7 mouse cellular contexts compared by ENCODE assay signal in genomic region chr2:154552424-154552907, GRCm38 (mm10). TPM values are rescaled to one million over a fixed set of nuclear protein-coding genes. Genes with fewer than 3 reads are reported as not detected.
DNase-seq lines count a peak whose midpoint lies in the region; ATAC-seq and TF ChIP-seq lines count a peak whose summit lies in the region.

No protein-coding gene starts in this region.

- H3K4me2 ChIP-seq in hindbrain, postnatal 0 days (ENCODE audit: low read depth, low read length), result peak overlapping the region; percentile 33; the same call in 1 of the 2 replicates
- peak overlapping the region; percentile 10; the same call in 1 of the 2 replicates for H3K4me2 ChIP-seq in midbrain, embryonic 12.5 days (replicated peaks)

- no peak overlapping the region for H3K27ac ChIP-seq in cortical plate, adult 2 months (ENCODE audit: insufficient read depth, low read length)
- H3K27ac ChIP-seq in hindbrain, postnatal 0 days, result peak overlapping the region; percentile 67
- H3K27ac ChIP-seq in limb, embryonic 10.5 days, result peak overlapping the region; percentile 75
- H3K27ac ChIP-seq in midbrain, embryonic 12.5 days (replicated peaks), result peak overlapping the region; percentile 44; the same call in 1 of the 2 replicates
- no peak overlapping the region for H3K27ac ChIP-seq in small intestine, adult 2 months (ENCODE audit: insufficient read depth, low read depth, low read length)

- no peaks in the 10 kb centered on the region for H3K36me3 ChIP-seq in hindbrain, postnatal 0 days (ENCODE audit: insufficient read depth, low read length)
- no peaks in the 10 kb centered on the region for H3K36me3 ChIP-seq in limb, embryonic 10.5 days
- no peaks in the 10 kb centered on the region for H3K36me3 ChIP-seq in midbrain, embryonic 12.5 days
- no peaks in the 10 kb centered on the region for H3K36me3 ChIP-seq in small intestine, adult 2 months (ENCODE audit: control insufficient read depth, insufficient read depth, low read length)

- H3K4me3 ChIP-seq in cortical plate, adult 2 months (ENCODE audit: insufficient read depth, low read length), result no peak overlapping the region
- H3K4me3 ChIP-seq in hindbrain, postnatal 0 days (ENCODE audit: low read length), result 0 out of 2 replicates have a peak overlapping the region, but pooled peaks have one; percentile 1
- H3K4me3 ChIP-seq in limb, embryonic 10.5 days, result peak overlapping the region; percentile 40
- no peak overlapping the region for H3K4me3 ChIP-seq in midbrain, embryonic 12.5 days
- peak overlapping the region; percentile 34 for H3K4me3 ChIP-seq in small intestine, adult 2 months (ENCODE audit: low read depth, low read length)

- H3K9me3 ChIP-seq in hindbrain, postnatal 0 days (ENCODE audit: low read length), result no peaks in the 10 kb centered on the region
- H3K9me3 ChIP-seq in limb, embryonic 10.5 days (replicated peaks), result no peaks in the 10 kb centered on the region
- H3K9me3 ChIP-seq in midbrain, embryonic 12.5 days, result no peaks in the 10 kb centered on the region

- WGBS in hindbrain, postnatal 0 days, result 19% methylated on average over 27 of the region's 27 CpGs
- WGBS in limb, embryonic 10.5 days, result 27% methylated on average over 27 of the region's 27 CpGs
- WGBS in midbrain, embryonic 12.5 days, result 30% methylated on average over 27 of the region's 27 CpGs
- 6% methylated on average over 27 of the region's 27 CpGs for WGBS in small intestine, adult 2 months

- peak; percentile 86 for ATAC-seq in hindbrain, postnatal 0 days
- ATAC-seq in midbrain, embryonic 12.5 days (ENCODE audit: low FRiP score, low read depth), result peak; percentile 2; the same call in 1 of the 2 replicates

- peaks cover 3% of the 10 kb centered on the region for H3K4me1 ChIP-seq in cortical plate, adult 2 months (ENCODE audit: control insufficient read depth, insufficient read depth, low read length)
- H3K4me1 ChIP-seq in hindbrain, postnatal 0 days (ENCODE audit: insufficient read depth, low read length), result peaks cover 26% of the 10 kb centered on the region
- peaks cover 37% of the 10 kb centered on the region for H3K4me1 ChIP-seq in limb, embryonic 10.5 days
- peaks cover 41% of the 10 kb centered on the region for H3K4me1 ChIP-seq in midbrain, embryonic 12.5 days
- H3K4me1 ChIP-seq in small intestine, adult 2 months (ENCODE audit: control insufficient read depth, insufficient read depth, insufficient read length, low read length), result peaks cover 20% of the 10 kb centered on the region

- TF ChIP-seq POLR2A in cortical plate, adult 2 months (IDR thresholded peaks at IDR 0.05; ENCODE audit: extremely low read depth, insufficient read depth, low read length), result no peak
- TF ChIP-seq POLR2A in small intestine, adult 2 months (IDR thresholded peaks at IDR 0.05; ENCODE audit: low read depth, low read length), result no peak

- TF ChIP-seq CTCF in cortical plate, adult 2 months (IDR thresholded peaks at IDR 0.05; ENCODE audit: extremely low read depth, insufficient read depth, low read length), result peak; percentile 44
- peak; percentile 80 for TF ChIP-seq CTCF in hindbrain, postnatal 0 days (IDR thresholded peaks at IDR 0.05; ENCODE audit: low read depth)
- TF ChIP-seq CTCF in small intestine, adult 2 months (IDR thresholded peaks at IDR 0.05; ENCODE audit: extremely low read depth, insufficient read length, insufficient replicate concordance, low read depth, low read length), result peak; percentile 46; the same call in 1 of the 2 replicates

- no peak overlapping the region for H3K9ac ChIP-seq in hindbrain, postnatal 0 days (replicated peaks; ENCODE audit: low read length)
- no peak overlapping the region for H3K9ac ChIP-seq in midbrain, embryonic 12.5 days (replicated peaks)

- DNase-seq in adrenal gland, adult 18-20 months (ENCODE audit: low spot score in 2 of 2), result peak; percentile 64 to 65
- peak; percentile 76 for DNase-seq in gastrocnemius, postnatal 10 days
- DNase-seq in hindbrain, postnatal 0 days (ENCODE audit: low spot score), result peak; percentile 91
- peak; percentile 74 for DNase-seq in limb, embryonic 10.5 days (ENCODE audit: low spot score)

- H3K27me3 ChIP-seq in hindbrain, postnatal 0 days (ENCODE audit: insufficient read depth, low read length), result no peaks in the 10 kb centered on the region
- peaks cover 63% of the 10 kb centered on the region for H3K27me3 ChIP-seq in limb, embryonic 10.5 days (ENCODE audit: low read depth, poor library complexity, severe bottlenecking)
- H3K27me3 ChIP-seq in midbrain, embryonic 12.5 days, result peaks cover 44% of the 10 kb centered on the region
- H3K27me3 ChIP-seq in small intestine, adult 2 months (ENCODE audit: control insufficient read depth, insufficient read depth, low read length), result peaks cover 15% of the 10 kb centered on the region; the same call in 1 of the 2 replicates

RNA-seq across cellular contexts. Expression of gene Actl10, which starts 0.9 kb away (rescaled TPM):
- under 1 TPM in 1 of 2 experiments, not detected in 1; 0.19 TPM for total RNA-seq in adrenal gland, adult 18-20 months (2021)
- not detected in 2 replicates for polyA plus RNA-seq in cortical plate, adult 2 months (2012; rRNA removed)
- total RNA-seq in gastrocnemius, postnatal 10 days (2021), result not detected
- 0.52 TPM in 1 of 2 replicates, not detected in the other for total RNA-seq in hindbrain, postnatal 0 days (2014; rRNA removed)
- polyA plus RNA-seq in hindbrain, postnatal 0 days (2015; fragmentation: Nextera tagmentation; extraction: Ambion mirVana), result 0.23 TPM in 1 of 2 replicates, not detected in the other
- polyA plus RNA-seq in limb, embryonic 10.5 days (2016; fragmentation: Nextera tagmentation; extraction: Ambion mirVana), result 0.16 and 0.28 TPM in 2 replicates
- polyA plus RNA-seq in midbrain, embryonic 12.5 days (2016; fragmentation: Nextera tagmentation; extraction: Ambion mirVana), result 0.60 and 1.1 TPM in 2 replicates
- not detected in 2 replicates for polyA plus RNA-seq in small intestine, adult 2 months (2012; rRNA removed)

RNA-seq across cellular contexts. Expression of gene 1700003F12Rik, which starts 5.6 kb away (rescaled TPM):
- total RNA-seq in adrenal gland, adult 18-20 months (2021), result under 1 TPM in 1 of 2 experiments, not detected in 1; 0.46 TPM
- 0.94 and 1.0 TPM in 2 replicates for polyA plus RNA-seq in cortical plate, adult 2 months (2012; rRNA removed)
- under 1 TPM in 1 of 2 experiments, not detected in 1; 0.81 TPM for total RNA-seq in gastrocnemius, postnatal 10 days (2021)
- 0.90 and 1.9 TPM in 2 replicates for total RNA-seq in hindbrain, postnatal 0 days (2014; rRNA removed)
- 3.9 and 4.0 TPM in 2 replicates for polyA plus RNA-seq in hindbrain, postnatal 0 days (2015; fragmentation: Nextera tagmentation; extraction: Ambion mirVana)
- 1.1 and 1.6 TPM in 2 replicates for polyA plus RNA-seq in limb, embryonic 10.5 days (2016; fragmentation: Nextera tagmentation; extraction: Ambion mirVana)
- 2.2 and 3.3 TPM in 2 replicates for polyA plus RNA-seq in midbrain, embryonic 12.5 days (2016; fragmentation: Nextera tagmentation; extraction: Ambion mirVana)
- polyA plus RNA-seq in small intestine, adult 2 months (2012; rRNA removed), result 0.32 and 0.47 TPM in 2 replicates

RNA-seq across cellular contexts. Expression of gene Necab3, which starts 6.2 kb away (rescaled TPM):
- 1 to 10 TPM in 1 of 2 experiments, under 1 TPM in 1; 0.86 to 1.6 TPM for total RNA-seq in adrenal gland, adult 18-20 months (2021)
- 122 and 131 TPM in 2 replicates for polyA plus RNA-seq in cortical plate, adult 2 months (2012; rRNA removed)
- under 1 TPM; 0.73 to 0.79 TPM for total RNA-seq in gastrocnemius, postnatal 10 days (2021)
- total RNA-seq in hindbrain, postnatal 0 days (2014; rRNA removed), result 35.1 and 52.2 TPM in 2 replicates
- 22.9 and 27.0 TPM in 2 replicates for polyA plus RNA-seq in hindbrain, postnatal 0 days (2015; fragmentation: Nextera tagmentation; extraction: Ambion mirVana)
- 2.0 and 2.1 TPM in 2 replicates for polyA plus RNA-seq in limb, embryonic 10.5 days (2016; fragmentation: Nextera tagmentation; extraction: Ambion mirVana)
- polyA plus RNA-seq in midbrain, embryonic 12.5 days (2016; fragmentation: Nextera tagmentation; extraction: Ambion mirVana), result 11.9 and 12.3 TPM in 2 replicates
- 0.24 TPM in 1 of 2 replicates, not detected in the other for polyA plus RNA-seq in small intestine, adult 2 months (2012; rRNA removed)

RNA-seq across cellular contexts. Expression of gene E2f1, which starts 17.2 kb away (rescaled TPM):
- total RNA-seq in adrenal gland, adult 18-20 months (2021), result 1 to 10 TPM; 7.5 to 8.9 TPM
- 14.2 and 15.2 TPM in 2 replicates for polyA plus RNA-seq in cortical plate, adult 2 months (2012; rRNA removed)
- 1 to 10 TPM; 6.3 to 8.7 TPM for total RNA-seq in gastrocnemius, postnatal 10 days (2021)
- total RNA-seq in hindbrain, postnatal 0 days (2014; rRNA removed), result 6.3 and 6.7 TPM in 2 replicates
- 8.4 and 8.7 TPM in 2 replicates for polyA plus RNA-seq in hindbrain, postnatal 0 days (2015; fragmentation: Nextera tagmentation; extraction: Ambion mirVana)
- 25.4 and 27.3 TPM in 2 replicates for polyA plus RNA-seq in limb, embryonic 10.5 days (2016; fragmentation: Nextera tagmentation; extraction: Ambion mirVana)
- polyA plus RNA-seq in midbrain, embryonic 12.5 days (2016; fragmentation: Nextera tagmentation; extraction: Ambion mirVana), result 36.0 and 41.1 TPM in 2 replicates
- polyA plus RNA-seq in small intestine, adult 2 months (2012; rRNA removed), result 7.1 and 14.5 TPM in 2 replicates

RNA-seq across cellular contexts. Expression of gene Pxmp4, which starts 51.0 kb away (rescaled TPM):
- total RNA-seq in adrenal gland, adult 18-20 months (2021), result 10 to 100 TPM; 30.1 to 33.9 TPM
- 20.9 and 21.5 TPM in 2 replicates for polyA plus RNA-seq in cortical plate, adult 2 months (2012; rRNA removed)
- total RNA-seq in gastrocnemius, postnatal 10 days (2021), result 10 to 100 TPM; 15.1 to 16.1 TPM
- total RNA-seq in hindbrain, postnatal 0 days (2014; rRNA removed), result 24.8 and 31.1 TPM in 2 replicates
- 21.9 and 24.1 TPM in 2 replicates for polyA plus RNA-seq in hindbrain, postnatal 0 days (2015; fragmentation: Nextera tagmentation; extraction: Ambion mirVana)
- polyA plus RNA-seq in limb, embryonic 10.5 days (2016; fragmentation: Nextera tagmentation; extraction: Ambion mirVana), result 11.4 and 14.5 TPM in 2 replicates
- 9.4 and 13.8 TPM in 2 replicates for polyA plus RNA-seq in midbrain, embryonic 12.5 days (2016; fragmentation: Nextera tagmentation; extraction: Ambion mirVana)
- polyA plus RNA-seq in small intestine, adult 2 months (2012; rRNA removed), result 21.4 and 28.8 TPM in 2 replicates

Comparison
In these comparisons a context has a peak if more than half of its experiments do, and no peak if none do; other contexts are left out.
1. H3K27ac ChIP-seq: peak in hindbrain, postnatal 0 days (single experiment), limb, embryonic 10.5 days (single experiment) and midbrain, embryonic 12.5 days (single experiment); none in cortical plate, adult 2 months (single experiment) and small intestine, adult 2 months (single experiment).
2. H3K4me3 ChIP-seq: peak in hindbrain, postnatal 0 days (single experiment), limb, embryonic 10.5 days (single experiment) and small intestine, adult 2 months (single experiment); none in cortical plate, adult 2 months (single experiment) and midbrain, embryonic 12.5 days (single experiment).
3. Peak in every context shown above with its lines, with median percentiles within 50 percentile points of each other: DNase-seq and CTCF ChIP-seq.